Mouse (Mus musculus) embryonic facial prominence, embryonic 11.5 days (tissue): ENCODE measurements at regions not wholly inside any gene's neighbourhood (a gene's known extent, or its start where the extent isn't known, plus 50 kb on each side); places are given as distances from the start of the nearest gene placed in this dataset.

ENCODE experiments used
- ATAC-seq: fragments of 200-750 bp; cut with Nextera tagmentation; replicated peaks from 2 replicates; pipeline ENCODE4 v1.8.0; 2017; ENCODE audit warnings: low read depth; ENCODE audit not compliant: insufficient number of reproducible peaks, low FRiP score, low TSS enrichment
- DNase-seq: peaks from one replicate; pipeline ENCODE4 v3.0.0-alpha.2; 2015; ENCODE audit warnings: low spot score
- H3K27ac ChIP-seq: fragments of 300-500 bp; sonication (generic); replicated peaks from 2 replicates; pipeline ENCODE4 v1.5.1; 2014; ENCODE audit warnings: mild to moderate bottlenecking, low read depth, low read length, control low read depth
- H3K27me3 ChIP-seq: fragments of 300-500 bp; sonication (generic); 2 replicates; pipeline ENCODE4 v1.6.1; 2014; ENCODE audit warnings: mild to moderate bottlenecking, low read length, moderate library complexity, mixed read lengths; ENCODE audit not compliant: control insufficient read depth, insufficient read depth
- H3K36me3 ChIP-seq: fragments of 300-500 bp; sonication (generic); replicated peaks from 2 replicates; pipeline ENCODE4 v1.6.1; 2014; ENCODE audit warnings: low read depth, mild to moderate bottlenecking, low read length, moderate library complexity, mixed read lengths; ENCODE audit not compliant: control insufficient read depth, insufficient read depth
- H3K4me1 ChIP-seq: fragments of 300-500 bp; sonication (generic); 2 replicates; pipeline ENCODE4 v1.6.1; 2014; ENCODE audit warnings: low read length, mixed read lengths; ENCODE audit not compliant: control insufficient read depth, insufficient read depth
- H3K4me2 ChIP-seq: fragments of 300-500 bp; sonication (generic); 2 replicates; pipeline ENCODE4 v1.6.1; 2014; ENCODE audit warnings: low read depth, mild to moderate bottlenecking, control low read depth, low read length, moderate library complexity
- H3K4me3 ChIP-seq: fragments of 300-500 bp; sonication (generic); 2 replicates; pipeline ENCODE4 v1.5.1; 2014; ENCODE audit warnings: low read depth, low read length, control low read depth
- H3K9ac ChIP-seq: fragments of 300-500 bp; sonication (generic); replicated peaks from 2 replicates; pipeline ENCODE4 v1.6.1; 2014; ENCODE audit warnings: mild to moderate bottlenecking, control low read depth, low read length
- H3K9me3 ChIP-seq: fragments of 300-500 bp; sonication (generic); replicated peaks from 2 replicates; pipeline ENCODE4 v1.6.1; 2016; ENCODE audit warnings: mild to moderate bottlenecking, low read length, inconsistent platforms, mixed read lengths; ENCODE audit not compliant: control insufficient read depth
- WGBS: fragments of 180-500 bp; shearing (Covaris S2); extraction: QIAGEN DNeasy Blood & Tissue Kit; methylation state at CpG from one replicate; pipeline ENCODE4 v1.1.7; 2014; 5-methylcytosine and 5-hydroxymethylcytosine counted together

GRCm38 (mm10) chr6:31615426-31615970 is 51.7 kb upstream of the Podxl start:
- Histone ChIP-seq H3K9ac (no peak overlapping the region), H3K36me3 (no peaks in the 10 kb centered on the region), H3K27me3 (no peaks in the 10 kb centered on the region), H3K27ac (no peak overlapping the region), H3K4me3 (no peak overlapping the region), H3K4me2 (no peak overlapping the region), H3K4me1 (no peaks in the 10 kb centered on the region), H3K9me3 (no peaks in the 10 kb centered on the region)
- WGBS, result 62% methylated on average over 4 of the region's 4 CpGs
- DNase-seq (no peak), ATAC-seq (no peak)

GRCm38 (mm10) chr6:31614563-31614962 is 50.8 kb upstream of the Podxl start:
- H3K36me3 ChIP-seq, result no peaks in the 10 kb centered on the region
- H3K9ac ChIP-seq, result no peak overlapping the region
- H3K27ac ChIP-seq, result no peak overlapping the region
- no peaks in the 10 kb centered on the region for H3K4me1 ChIP-seq
- H3K27me3 ChIP-seq, result no peaks in the 10 kb centered on the region
- no peak overlapping the region for H3K4me3 ChIP-seq
- no peak overlapping the region for H3K4me2 ChIP-seq
- WGBS, result 89% methylated on average over 4 of the region's 4 CpGs
- no peak for DNase-seq
- no peaks in the 10 kb centered on the region for H3K9me3 ChIP-seq
- ATAC-seq, result no peak

- Histone ChIP-seq H3K36me3 (no peaks in the 10 kb centered on the region), H3K27ac (no peak overlapping the region), H3K9me3 (no peaks in the 10 kb centered on the region), H3K4me2 (no peak overlapping the region), H3K4me1 (no peaks in the 10 kb centered on the region), H3K4me3 (no peak overlapping the region), H3K9ac (no peak overlapping the region), H3K27me3 (no peaks in the 10 kb centered on the region)
- 74% methylated on average over 13 of the region's 13 CpGs for WGBS
- no peak for DNase-seq
- no peak for ATAC-seq
Observed at GRCm38 (mm10) chr6:31613590-31614319, 50.0 kb upstream of the Podxl start.
